Comparison of ENCODE assay signal across 7 mouse cellular contexts in genomic region chr16:44484079-44484478, GRCm38 (mm10).
DNase-seq lines count a peak whose midpoint lies in the region; ATAC-seq lines count a peak whose summit lies in the region.

No protein-coding gene starts in this region.

- peak; percentile 66 for DNase-seq in ES-CJ7 (ENCODE audit: low read depth, low spot score)
- DNase-seq in adrenal gland, adult 2 months = peak; percentile 80
- peak; percentile 68 for DNase-seq in embryo, embryonic 9.5 days (ENCODE audit: extremely low spot score)
- DNase-seq in heart, postnatal 10 days = peak; percentile 82 to 89
- peak; percentile 81 to 98 for DNase-seq in layer of hippocampus, postnatal 25 days (ENCODE audit: extremely low spot score in 1 of 2, low spot score in 1 of 2)
- peak; percentile 53 for DNase-seq in skeletal muscle tissue, adult 2 months (ENCODE audit: low read depth, low spot score)

- intact Hi-C loops in heart, postnatal 10 days (cut with DNase I) = loop anchor here (1.0 to 10.0 kb wide), 4 partner anchors 73 to 603 kb away; partner anchors contain the start of gene Boc

- ATAC-seq in megakaryocyte, adult 5-6 weeks (ENCODE audit: poor library complexity, severe bottlenecking) = peak; percentile 82

Comparison
In these comparisons a context has a peak if more than half of its experiments do, and no peak if none do; other contexts are left out.
1. Peak in every context shown above with its lines: DNase-seq and ATAC-seq.